Mouse (Mus musculus) 416B (cell line): ENCODE results near the gene Igf2r.

Experiments used
- DNase-seq: peaks from one replicate; pipeline ENCODE4 v3.0.0; 2011; ENCODE audit warnings: low read depth

Gene Igf2r

GRCm38 (mm10) chr17:12769380-12769921 lies at the start of gene Igf2r:
Gene Igf2r, minus strand, starts transcription at chr17:12769664.
- no peak for DNase-seq

- no peak for DNase-seq
Observed at GRCm38 (mm10) chr17:12815885-12816284, 46.4 kb upstream of the Igf2r start.

GRCm38 (mm10) chr17:12814502-12814901 lies 45.0 kb upstream of the Igf2r start:
- DNase-seq = no peak

- DNase-seq = no peak
Observed at GRCm38 (mm10) chr17:12810973-12811303, 41.5 kb upstream of the Igf2r start.

GRCm38 (mm10) chr17:12810103-12810972 lies 40.9 kb upstream of the Igf2r start:
- DNase-seq = peak; percentile 78

GRCm38 (mm10) chr17:12808851-12809250 lies 39.4 kb upstream of the Igf2r start:
- no peak for DNase-seq

- no peak for DNase-seq
Observed at GRCm38 (mm10) chr17:12804584-12805445, 35.4 kb upstream of the Igf2r start.

- no peak for DNase-seq
Observed at GRCm38 (mm10) chr17:12801861-12802540, 32.5 kb upstream of the Igf2r start.

- no peak for DNase-seq
Observed at GRCm38 (mm10) chr17:12799368-12800275, 30.2 kb upstream of the Igf2r start.

GRCm38 (mm10) chr17:12798571-12798970 lies 29.1 kb upstream of the Igf2r start:
- DNase-seq = no peak

GRCm38 (mm10) chr17:12797427-12798029 lies 28.1 kb upstream of the Igf2r start:
- DNase-seq = no peak

- no peak for DNase-seq
Observed at GRCm38 (mm10) chr17:12796633-12797032, 27.2 kb upstream of the Igf2r start.

GRCm38 (mm10) chr17:12793660-12794406 lies 24.4 kb upstream of the Igf2r start:
- DNase-seq = peak; percentile 81

GRCm38 (mm10) chr17:12792422-12793206 lies 23.1 kb upstream of the Igf2r start:
- no peak for DNase-seq

- DNase-seq = peak; percentile 51
Observed at GRCm38 (mm10) chr17:12791420-12791819, 22.0 kb upstream of the Igf2r start.

GRCm38 (mm10) chr17:12791079-12791406 lies 21.6 kb upstream of the Igf2r start:
- DNase-seq = no peak

- DNase-seq = no peak
Observed at GRCm38 (mm10) chr17:12790353-12791078, 21.1 kb upstream of the Igf2r start.
